Mouse (Mus musculus): ENCODE measurements at regions not wholly inside any gene's neighbourhood (a gene's known extent, or its start where the extent isn't known, plus 50 kb on each side); places are given as distances from the start of the nearest gene placed in this dataset.

GRCm38 (mm10) chr8:127909580-127909979, 448.8 kb upstream of the Nrp1 start:
- no peak for DNase-seq (ENCODE audit: low spot score)

- no peak for DNase-seq (ENCODE audit: low spot score)
These were observed 444.3 kb upstream of the Nrp1 start for GRCm38 (mm10) chr8:127914086-127914485.

- DNase-seq (ENCODE audit: low spot score), result no peak
These were observed 443.5 kb upstream of the Nrp1 start for GRCm38 (mm10) chr8:127914914-127915313.

GRCm38 (mm10) chr8:127915591-127916028, 442.8 kb upstream of the Nrp1 start:
- DNase-seq (ENCODE audit: low spot score), result no peak

DNA sequence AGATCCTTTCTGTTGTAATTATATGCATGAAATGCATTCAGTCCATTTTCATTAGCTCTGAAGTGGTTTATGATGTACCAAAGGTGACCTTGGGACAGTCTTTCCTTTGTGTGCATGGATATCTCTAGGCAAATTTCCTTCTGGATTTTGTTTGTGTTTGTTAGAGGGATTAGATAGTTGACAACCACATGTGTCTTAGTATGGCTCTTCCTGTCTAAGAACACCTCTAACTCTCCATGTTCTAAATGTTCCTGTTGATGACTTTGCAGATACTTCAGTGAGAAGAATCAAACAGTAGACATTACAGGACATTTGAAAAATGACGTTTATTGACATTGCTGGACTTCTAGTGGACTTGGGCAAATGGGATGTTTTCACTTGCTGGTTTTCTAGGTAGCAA, 436.5 kb upstream of the Nrp1 start:
- DNase-seq (ENCODE audit: low spot score), result no peak

- DNase-seq (ENCODE audit: low spot score), result no peak
These were observed 435.1 kb upstream of the Nrp1 start for GRCm38 (mm10) chr8:127923321-127923720.

GRCm38 (mm10) chr8:127932276-127932675, 426.1 kb upstream of the Nrp1 start:
- no peak for DNase-seq (ENCODE audit: low spot score)

GRCm38 (mm10) chr8:127936792-127937435, 421.5 kb upstream of the Nrp1 start:
- DNase-seq (ENCODE audit: low spot score), result no peak

DNA sequence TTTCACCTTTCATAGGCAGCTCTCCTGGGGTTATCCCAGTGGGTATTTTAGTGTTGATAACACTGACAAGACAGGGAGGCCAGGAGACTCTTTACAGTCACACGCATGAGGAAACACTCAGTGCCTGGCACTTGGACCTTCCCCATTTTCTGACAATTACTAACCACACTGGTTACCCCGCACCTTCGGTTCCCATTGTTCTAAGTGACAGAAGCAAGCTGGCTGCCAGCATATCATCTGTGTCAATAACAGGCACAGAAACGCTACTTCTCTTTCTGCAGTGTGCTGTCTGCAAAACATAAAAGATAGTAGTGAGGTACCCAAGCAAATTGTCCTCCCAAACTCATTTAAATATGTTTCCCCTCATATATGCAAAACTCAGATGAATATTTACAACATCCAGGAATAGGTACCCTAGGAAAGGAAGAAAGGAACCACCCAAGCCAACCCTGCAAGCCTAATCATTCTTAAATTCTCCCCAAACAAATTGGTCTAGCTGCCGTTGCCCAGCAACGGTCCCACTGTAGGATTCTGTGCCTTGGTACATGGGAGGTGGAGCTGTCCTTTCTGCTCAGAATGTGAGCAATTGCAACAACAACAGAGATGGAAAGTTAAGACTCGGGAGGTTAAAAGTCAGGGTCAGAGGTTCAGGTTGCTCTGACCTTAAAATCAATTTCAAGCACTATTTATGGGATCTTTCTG, 419.0 kb upstream of the Nrp1 start:
- DNase-seq (ENCODE audit: low spot score), result no peak

- no peak for DNase-seq (ENCODE audit: low spot score)
These were observed 418.4 kb upstream of the Nrp1 start for GRCm38 (mm10) chr8:127939986-127940359.

DNA sequence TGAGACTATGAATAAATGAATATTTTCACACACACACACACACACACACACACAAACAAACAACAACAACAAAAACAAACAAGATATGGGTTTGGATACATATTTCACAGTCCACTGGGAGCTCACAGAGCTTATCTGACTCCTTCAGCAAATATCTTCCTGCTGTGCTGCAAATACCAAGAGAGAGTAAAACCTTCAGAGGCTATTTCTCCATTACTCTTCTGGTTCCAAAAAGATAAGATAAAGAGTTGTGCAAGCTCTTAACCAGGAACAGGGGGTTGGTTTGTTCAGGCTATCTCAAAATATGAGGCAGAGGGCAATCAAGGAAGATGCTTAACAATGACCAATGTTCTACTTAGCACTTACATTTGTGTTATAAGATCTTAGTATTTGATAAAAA, 416.1 kb upstream of the Nrp1 start:
- DNase-seq (ENCODE audit: low spot score), result no peak

- no peak for DNase-seq (ENCODE audit: low spot score)
These were observed 413.4 kb upstream of the Nrp1 start for GRCm38 (mm10) chr8:127944955-127945498.

GRCm38 (mm10) chr8:127957571-127957970, 400.8 kb upstream of the Nrp1 start:
- no peak for DNase-seq (ENCODE audit: low spot score)

- DNase-seq (ENCODE audit: low spot score), result no peak
These were observed 399.9 kb upstream of the Nrp1 start for GRCm38 (mm10) chr8:127958351-127959044.

- DNase-seq (ENCODE audit: low spot score), result peak; percentile 53
These were observed 395.5 kb upstream of the Nrp1 start for GRCm38 (mm10) chr8:127962862-127963261.

DNA sequence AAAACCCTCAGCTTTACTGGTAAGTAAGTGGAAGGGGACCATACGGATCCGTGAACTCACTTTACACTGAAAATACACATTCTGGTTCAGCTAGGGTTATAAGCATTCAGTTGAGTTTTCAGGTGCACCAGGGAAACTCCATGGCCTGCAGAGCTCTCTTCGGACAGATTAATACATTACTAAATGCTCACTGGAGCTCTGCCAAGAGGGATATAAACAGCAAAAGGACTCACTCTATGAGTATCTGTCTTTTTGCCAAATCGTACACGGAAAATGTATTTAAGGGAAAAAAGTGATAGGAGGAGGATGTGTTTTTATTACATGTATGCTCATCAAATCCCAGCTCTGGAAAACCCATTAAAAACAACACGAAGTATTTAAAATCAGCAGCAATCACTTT, 394.8 kb upstream of the Nrp1 start:
- DNase-seq (ENCODE audit: low spot score), result no peak

GRCm38 (mm10) chr8:127964801-127965200, 393.6 kb upstream of the Nrp1 start:
- DNase-seq (ENCODE audit: low spot score), result no peak

DNA sequence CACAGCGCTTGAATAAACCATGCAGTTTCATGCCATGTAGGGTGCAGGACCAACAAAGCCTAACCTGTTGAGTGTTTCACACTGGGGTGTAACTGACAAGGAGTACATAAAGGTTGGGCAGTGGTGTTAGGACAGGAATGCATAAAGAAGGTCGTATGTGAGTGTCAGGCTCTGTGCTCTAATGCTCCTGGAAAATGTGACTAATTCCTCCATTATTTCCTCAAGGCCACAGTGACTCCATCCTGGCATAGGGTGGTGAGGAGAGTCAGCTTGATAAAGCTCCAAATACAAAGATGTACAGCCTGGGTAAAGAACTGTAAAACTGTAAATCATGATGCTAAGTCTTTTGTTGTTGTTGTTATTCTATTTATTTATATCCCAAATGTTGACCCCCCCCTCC, 393.1 kb upstream of the Nrp1 start:
- no peak for DNase-seq (ENCODE audit: low spot score)

GRCm38 (mm10) chr8:127968026-127968425, 390.4 kb upstream of the Nrp1 start:
- peak; percentile 13 for DNase-seq (ENCODE audit: low spot score)

GRCm38 (mm10) chr8:127973194-127973593, 385.2 kb upstream of the Nrp1 start:
- no peak for DNase-seq (ENCODE audit: low spot score)

DNA sequence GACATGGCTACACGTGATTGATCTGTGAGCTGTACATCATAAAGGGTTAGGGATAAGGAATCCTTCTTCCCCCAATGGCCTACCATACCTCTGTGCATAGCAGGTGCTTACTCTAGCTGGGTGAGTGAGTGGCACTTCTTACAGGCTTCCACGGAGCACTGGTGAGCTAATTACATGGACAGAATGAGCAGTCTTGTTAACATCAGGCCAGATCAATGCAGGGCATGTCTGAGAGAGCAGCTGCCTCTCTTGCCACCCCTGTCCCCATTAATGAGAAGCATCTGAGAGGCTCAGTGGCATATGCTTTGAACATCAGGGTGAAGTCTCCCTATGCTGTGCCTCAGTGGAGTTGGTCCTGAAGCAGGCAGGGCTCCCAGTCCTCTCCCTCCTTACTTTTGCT, 380.7 kb upstream of the Nrp1 start:
- no peak for DNase-seq (ENCODE audit: low spot score)

GRCm38 (mm10) chr8:127979180-127980030, 379.0 kb upstream of the Nrp1 start:
- no peak for DNase-seq (ENCODE audit: low spot score)
